Mouse (Mus musculus) heart, postnatal 10 days (tissue): ENCODE data around the gene Tmem208. TPM values are rescaled to one million over a fixed set of nuclear protein-coding genes. Genes with fewer than 3 reads are reported as not detected.
"Not testable (repeated sequence)": the region's sequence is repeated elsewhere in the genome, so short reads cannot be mapped to it uniquely, and the experiment has no call there.

ENCODE experiments used
- DNase-seq, 2 experiments: peaks; one replicate each; pipeline ENCODE4 v3.0.0; 2021
- intact Hi-C: fragments of 180-260 bp; cut with DNase I; formaldehyde crosslinking; loops from one replicate; pipeline ENCODE4 v1.15.1; 2025
- total RNA-seq, 2 experiments: library from RNA; stranded (reverse); gene quantifications; 2 replicates each; pipeline ENCODE4 v1.2.3; 2021

Gene Tmem208
- 10 to 100 TPM; 30.7 to 31.5 TPM for total RNA-seq

- intact Hi-C loops = loop anchor here (2.0 kb wide), 1 partner anchor 21 kb away; the partner anchor contains the start of gene Fhod1
- peak; percentile 98 for DNase-seq
These were observed at the start of gene Tmem208, which contains the start of gene Lrrc29 for GRCm38 (mm10) chr8:105326141-105326672. TSS of gene Tmem208 (plus strand) at chr8:105326354. TSS of gene Lrrc29 (minus strand) at chr8:105326278.

GRCm38 (mm10) chr8:105278911-105279334, 47.2 kb upstream of the Tmem208 start:
- intact Hi-C loops = no loop called here
- DNase-seq = peak; percentile 86 to 93

- intact Hi-C loops = no loop called here
- no peak for DNase-seq
These were observed 45.6 kb upstream of the Tmem208 start for GRCm38 (mm10) chr8:105280567-105280966.

- intact Hi-C loops = no loop called here
- no peak for DNase-seq
These were observed 44.3 kb upstream of the Tmem208 start for GRCm38 (mm10) chr8:105281821-105282220.

GRCm38 (mm10) chr8:105282239-105282638, 43.9 kb upstream of the Tmem208 start:
- intact Hi-C loops = no loop called here
- no peak for DNase-seq

GRCm38 (mm10) chr8:105283074-105283473, 43.1 kb upstream of the Tmem208 start:
- intact Hi-C loops = loop anchor here (1.0 kb wide), 1 partner anchor 29 kb away; no protein-coding TSS in a partner anchor
- peak in 1 of 2 experiments; percentile 57 for DNase-seq

GRCm38 (mm10) chr8:105285514-105285913, 40.6 kb upstream of the Tmem208 start:
- intact Hi-C loops = loop anchor here (5.0 kb wide), 1 partner anchor 628 kb away; no protein-coding TSS in a partner anchor
- DNase-seq = no peak

- no peak for DNase-seq
- intact Hi-C loops = loop anchor here (5.0 kb wide), 1 partner anchor 630 kb away; no protein-coding TSS in a partner anchor
These were observed 39.2 kb upstream of the Tmem208 start for GRCm38 (mm10) chr8:105286907-105287306.

GRCm38 (mm10) chr8:105288231-105288630, 37.9 kb upstream of the Tmem208 start:
- intact Hi-C loops = loop anchor here (2.0 to 5.0 kb wide), 2 partner anchors 19 to 631 kb away; partner anchors contain the start of gene Hsf4
- no peak for DNase-seq

- intact Hi-C loops = loop anchor here (2.0 to 5.0 kb wide), 2 partner anchors 20 to 632 kb away; partner anchors contain the start of gene Hsf4
- DNase-seq = peak; percentile 93 to 96
These were observed 37.0 kb upstream of the Tmem208 start for GRCm38 (mm10) chr8:105288958-105289732.

- intact Hi-C loops = loop anchor here (2.0 to 5.0 kb wide), 3 partner anchors 21 to 633 kb away; partner anchors contain the start of gene Hsf4
- DNase-seq = peak in 1 of 2 experiments; percentile 62
These were observed 36.2 kb upstream of the Tmem208 start, which contains the start of gene 4931428F04Rik for GRCm38 (mm10) chr8:105289805-105290460. TSS of gene 4931428F04Rik (minus strand) at chr8:105289864.

- intact Hi-C loops = loop anchor here (2.0 kb wide), 1 partner anchor 170 kb away; no protein-coding TSS in a partner anchor
- DNase-seq = peak; percentile 92 to 98
These were observed 35.4 kb upstream of the Tmem208 start for GRCm38 (mm10) chr8:105290554-105291314.

GRCm38 (mm10) chr8:105291364-105291763, 34.8 kb upstream of the Tmem208 start:
- DNase-seq = not testable (repeated sequence)
- intact Hi-C loops = loop anchor here (2.0 kb wide), 1 partner anchor 171 kb away; no protein-coding TSS in a partner anchor

GRCm38 (mm10) chr8:105291802-105292201, 34.4 kb upstream of the Tmem208 start:
- intact Hi-C loops = loop anchor here (2.0 kb wide), 1 partner anchor 171 kb away; no protein-coding TSS in a partner anchor
- DNase-seq = not testable (repeated sequence)

GRCm38 (mm10) chr8:105292471-105292870, 33.7 kb upstream of the Tmem208 start:
- DNase-seq = no peak
- intact Hi-C loops = no loop called here

- DNase-seq = no peak
- intact Hi-C loops = no loop called here
These were observed 32.7 kb upstream of the Tmem208 start for GRCm38 (mm10) chr8:105293405-105293804.

GRCm38 (mm10) chr8:105294776-105295175, 31.4 kb upstream of the Tmem208 start:
- DNase-seq = no peak
- intact Hi-C loops = no loop called here

- intact Hi-C loops = no loop called here
- DNase-seq = peak in 1 of 2 experiments; percentile 10
These were observed 30.9 kb upstream of the Tmem208 start for GRCm38 (mm10) chr8:105295256-105295655.

GRCm38 (mm10) chr8:105295895-105296573, 30.1 kb upstream of the Tmem208 start, which contains the start of gene Exoc3l:
TSS of gene Exoc3l (minus strand) at chr8:105296101.
- intact Hi-C loops = no loop called here
- DNase-seq = peak in 1 of 2 experiments; percentile 43
